Mouse (Mus musculus): ENCODE data around the gene Myo1b.

GRCm38 (mm10) chr1:51879333-51879770 lies 36.5 kb downstream of the Myo1b start:
- TF ChIP-seq MAX (IDR thresholded peaks at IDR 0.05; ENCODE audit: low read depth), result no peak
- no peak for TF ChIP-seq POLR2A (IDR thresholded peaks at IDR 0.05; ENCODE audit: insufficient read length, low read depth)
- no peak for TF ChIP-seq CEBPB (IDR thresholded peaks at IDR 0.05; ENCODE audit: insufficient read depth, poor library complexity, severe bottlenecking)
- no peak for TF ChIP-seq TCF3 (IDR thresholded peaks at IDR 0.05; ENCODE audit: insufficient read length, low read depth)
- no peak for TF ChIP-seq POLR2AphosphoS2 (IDR thresholded peaks at IDR 0.05; ENCODE audit: insufficient read length, low read depth)
- no peak for TF ChIP-seq USF1 (IDR thresholded peaks at IDR 0.05; ENCODE audit: low read depth)
- no peak for TF ChIP-seq SRF (IDR thresholded peaks at IDR 0.05; ENCODE audit: control insufficient read depth, insufficient read length, low read depth)
- TF ChIP-seq MYOD1 (IDR thresholded peaks at IDR 0.05; ENCODE audit: control insufficient read depth in 1 of 3, insufficient read length in 2 of 3, low read depth in 2 of 3), result no peak

Data from myocyte (in vitro differentiated cells).